Mouse (Mus musculus): ENCODE measurements around the gene Depdc5. TPM values are rescaled to one million over a fixed set of nuclear protein-coding genes. Genes with fewer than 3 reads are reported as not detected.
"Not testable (repeated sequence)": the region's sequence is repeated elsewhere in the genome, so short reads cannot be mapped to it uniquely, and the experiment has no call there.

Gene Depdc5
- total RNA-seq, 2 experiments from 2014 or later = 57.2 to 57.9 TPM

GRCm38 (mm10) chr5:32869389-32870024 is 6.0 kb downstream of the Depdc5 start:
- intact Hi-C loops (cut with DNase I) = no loop called here

GRCm38 (mm10) chr5:32872346-32872745 is 8.8 kb downstream of the Depdc5 start:
- intact Hi-C loops (cut with DNase I) = no loop called here
- no peak for DNase-seq (ENCODE audit: extremely low spot score in 1 of 2, low spot score in 2 of 2)

More at GRCm38 (mm10) chr5:32869389-32870024, 6.0 kb downstream of the Depdc5 start:
- DNase-seq (ENCODE audit: extremely low spot score in 1 of 2, low spot score in 2 of 2) = no peak

DNA sequence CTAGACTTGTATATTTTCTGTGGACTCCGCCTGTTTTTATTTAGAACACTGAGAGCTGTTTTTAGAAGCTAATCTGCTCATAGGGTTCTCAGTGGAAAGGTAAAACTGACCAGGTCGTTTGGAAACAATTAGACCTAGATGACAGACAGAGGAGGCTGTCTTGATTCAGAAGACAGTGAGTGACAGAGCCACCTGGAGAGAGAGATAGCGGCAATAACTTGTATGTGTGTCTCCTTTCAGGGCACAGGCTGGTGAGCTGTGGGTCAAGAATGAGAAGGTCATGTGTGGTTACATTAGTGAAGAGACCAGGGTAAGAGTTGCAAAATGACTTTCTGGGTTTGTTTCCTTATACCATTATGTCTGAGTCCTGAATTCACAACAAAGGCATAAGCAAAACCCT is 23.2 kb downstream of the Depdc5 start:
- intact Hi-C loops (cut with DNase I) = no loop called here
- DNase-seq (ENCODE audit: extremely low spot score in 1 of 2, low spot score in 2 of 2) = no peak

DNA sequence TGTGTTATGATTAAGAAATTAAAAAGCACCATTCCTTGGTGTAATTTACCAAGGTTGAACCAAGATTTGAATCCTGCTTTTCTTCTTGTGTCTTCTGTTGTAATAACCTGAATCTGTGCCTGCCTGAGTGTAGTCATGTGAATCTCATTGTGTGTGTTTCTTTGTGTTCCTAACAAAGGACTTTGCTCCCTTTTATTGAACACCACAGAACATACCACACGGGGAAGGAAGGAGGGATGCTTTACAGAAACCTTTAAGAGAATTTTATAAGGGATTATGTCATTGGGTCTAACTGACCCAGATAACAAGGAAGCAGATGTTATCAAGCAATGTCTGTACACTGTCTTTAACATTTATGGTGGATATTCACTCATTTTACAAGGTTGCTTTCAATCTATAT is 44.0 kb downstream of the Depdc5 start:
- intact Hi-C loops (cut with DNase I) = no loop called here
- no peak for DNase-seq (ENCODE audit: extremely low spot score in 1 of 2, low spot score in 2 of 2)

DNA sequence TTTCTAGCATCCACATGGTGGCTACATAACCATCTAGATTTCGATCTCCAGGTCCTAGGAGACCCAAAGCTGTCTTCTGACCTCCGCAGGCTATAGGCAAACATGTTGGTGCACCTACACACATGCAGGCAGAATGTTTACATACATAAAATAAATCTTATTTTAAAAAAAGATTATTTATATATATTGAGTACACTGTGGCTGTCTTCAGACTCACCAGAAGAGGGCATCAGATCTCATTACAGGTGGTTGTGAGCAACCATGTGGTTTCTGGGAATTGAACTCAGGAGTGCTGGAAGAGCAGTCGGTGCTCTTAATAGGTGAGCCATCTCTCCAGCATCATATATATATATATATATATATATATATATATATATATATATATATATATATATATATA is 50.6 kb downstream of the Depdc5 start:
- intact Hi-C loops (cut with DNase I) = loop anchor here (10.0 kb wide), 1 partner anchor 231 kb away; no protein-coding TSS in a partner anchor

GRCm38 (mm10) chr5:32919281-32919680 is 55.8 kb downstream of the Depdc5 start:
- not testable (repeated sequence) for DNase-seq (ENCODE audit: extremely low spot score in 1 of 2, low spot score in 2 of 2)
- intact Hi-C loops (cut with DNase I) = loop anchor here (10.0 kb wide), 1 partner anchor 226 kb away; no protein-coding TSS in a partner anchor

More for the DNA sequence above, 50.6 kb downstream of the Depdc5 start:
- no peak for DNase-seq (ENCODE audit: extremely low spot score in 1 of 2, low spot score in 2 of 2)

DNA sequence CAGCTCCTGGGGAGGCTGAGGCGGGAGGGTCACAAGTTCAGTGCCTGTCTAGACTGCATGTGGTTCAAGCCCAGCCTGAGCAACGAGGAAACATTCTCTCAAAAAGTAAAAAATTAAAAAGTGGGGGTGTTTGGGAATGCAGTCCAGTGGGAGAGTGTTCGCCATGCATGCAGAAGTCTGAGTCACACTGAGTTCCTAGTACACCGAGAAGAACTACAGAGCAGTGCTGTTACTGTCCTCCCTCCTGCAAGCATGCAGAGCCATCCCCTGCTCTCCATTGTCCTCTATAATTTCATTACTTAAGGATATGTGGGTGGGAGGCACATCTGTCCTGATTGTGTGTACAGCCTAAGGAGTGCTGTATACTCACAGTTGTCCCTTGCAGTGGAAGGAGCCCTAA is 59.4 kb downstream of the Depdc5 start:
- intact Hi-C loops (cut with DNase I) = no loop called here
- no peak for DNase-seq (ENCODE audit: extremely low spot score in 1 of 2, low spot score in 2 of 2)

DNA sequence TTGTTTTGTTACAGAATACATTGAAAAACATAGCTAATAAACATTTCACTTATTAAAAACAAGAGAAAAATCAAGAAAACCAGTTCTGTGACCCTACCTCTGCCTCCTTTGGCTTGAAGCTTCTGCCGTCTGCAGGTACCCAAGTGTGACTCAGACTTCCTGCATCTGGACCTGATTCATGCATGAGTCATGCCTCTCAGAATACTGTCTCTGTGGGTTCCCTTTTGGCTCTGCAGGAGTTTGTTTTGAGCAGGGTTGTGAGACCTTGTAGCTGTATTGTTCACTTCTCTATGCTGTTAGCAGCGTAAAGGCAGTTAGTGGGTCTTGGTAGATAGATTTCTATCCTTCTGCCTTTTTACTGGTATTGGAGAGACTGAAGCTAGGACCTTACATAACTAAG is 67.3 kb downstream of the Depdc5 start:
- intact Hi-C loops (cut with DNase I) = loop anchor here (5.0 kb wide), 1 partner anchor 102 kb away; no protein-coding TSS in a partner anchor
- no peak for DNase-seq (ENCODE audit: extremely low spot score in 1 of 2, low spot score in 2 of 2)

- intact Hi-C loops (cut with DNase I) = loop anchor here (5.0 kb wide), 1 partner anchor 98 kb away; no protein-coding TSS in a partner anchor
- DNase-seq (ENCODE audit: extremely low spot score in 1 of 2, low spot score in 2 of 2) = no peak
Observed at GRCm38 (mm10) chr5:32934654-32935053, 71.2 kb downstream of the Depdc5 start.

DNA sequence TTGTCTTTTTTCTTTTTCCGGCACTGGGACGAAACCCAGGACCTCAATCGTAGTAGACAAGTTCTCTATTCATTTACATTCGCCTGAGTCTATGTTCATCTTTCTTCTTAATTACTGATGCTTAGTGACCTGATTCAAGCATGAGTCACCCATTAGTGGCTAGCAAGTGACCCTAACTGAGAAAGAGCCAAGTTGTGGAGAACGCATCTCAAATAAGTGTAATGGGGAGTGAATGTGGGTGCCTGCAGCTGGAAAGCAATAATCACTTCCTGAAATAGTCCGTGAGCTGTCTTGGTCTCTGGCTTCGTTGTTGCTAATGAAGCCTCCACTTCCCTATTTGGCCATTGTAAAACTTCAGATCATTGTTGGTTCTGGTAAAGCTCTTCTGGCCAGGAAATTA is 77.1 kb downstream of the Depdc5 start:
- intact Hi-C loops (cut with DNase I) = no loop called here
- DNase-seq (ENCODE audit: extremely low spot score in 1 of 2, low spot score in 2 of 2) = no peak

- intact Hi-C loops (cut with DNase I) = no loop called here
- DNase-seq (ENCODE audit: extremely low spot score in 1 of 2, low spot score in 2 of 2) = no peak
Observed at GRCm38 (mm10) chr5:32941209-32941924, 77.9 kb downstream of the Depdc5 start.

GRCm38 (mm10) chr5:32950077-32950476 is 86.6 kb downstream of the Depdc5 start:
- no peak for DNase-seq (ENCODE audit: extremely low spot score in 1 of 2, low spot score in 2 of 2)

GRCm38 (mm10) chr5:32950702-32951274 is 87.3 kb downstream of the Depdc5 start:
- DNase-seq (ENCODE audit: extremely low spot score in 1 of 2, low spot score in 2 of 2) = no peak
- intact Hi-C loops (cut with DNase I) = no loop called here

More at GRCm38 (mm10) chr5:32950077-32950476, 86.6 kb downstream of the Depdc5 start:
- intact Hi-C loops (cut with DNase I) = no loop called here

DNA sequence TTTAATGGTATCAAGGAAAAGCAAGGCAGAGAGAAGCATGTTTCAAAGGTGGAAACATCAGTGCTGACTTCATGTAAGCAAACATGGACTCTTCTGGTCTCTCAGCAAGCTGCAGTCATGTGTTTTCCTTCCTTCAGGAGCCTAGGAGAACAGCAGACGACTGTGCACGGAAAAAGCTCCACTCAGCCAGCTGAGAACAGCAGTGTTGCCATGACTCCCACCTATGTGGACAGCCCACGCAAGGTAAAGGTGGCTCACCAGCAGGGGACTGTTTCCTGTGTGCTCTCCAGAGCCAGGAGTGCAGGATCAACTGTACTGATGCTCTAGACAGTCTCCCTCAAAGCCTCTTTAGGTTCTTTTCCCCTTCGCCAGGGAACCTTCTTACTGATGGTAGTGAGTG is 92.2 kb downstream of the Depdc5 start:
- intact Hi-C loops (cut with DNase I) = no loop called here
- DNase-seq (ENCODE audit: extremely low spot score in 1 of 2, low spot score in 2 of 2) = no peak

DNA sequence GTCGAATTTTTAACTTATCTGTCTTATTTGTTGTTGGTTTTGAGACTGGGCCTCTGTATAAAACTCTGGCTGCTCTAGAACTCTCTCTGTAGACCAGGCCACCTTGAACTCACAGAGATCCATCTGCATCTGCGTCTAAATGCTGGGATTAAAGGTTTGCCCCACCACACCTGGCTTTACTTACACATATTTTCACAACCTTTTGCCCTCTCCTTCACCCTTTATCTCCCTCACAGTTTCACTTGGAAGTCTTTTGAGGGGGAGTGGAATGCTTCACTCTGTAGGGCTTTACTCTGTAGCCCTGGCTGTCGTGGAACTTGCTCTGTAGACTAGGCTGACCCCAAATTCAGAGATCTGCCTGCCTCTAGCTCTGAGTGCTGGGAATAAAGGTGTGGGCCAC is 98.1 kb downstream of the Depdc5 start:
- intact Hi-C loops (cut with DNase I) = no loop called here
- DNase-seq (ENCODE audit: extremely low spot score in 1 of 2, low spot score in 2 of 2) = no peak

- no peak for DNase-seq (ENCODE audit: extremely low spot score in 1 of 2, low spot score in 2 of 2)
Observed at GRCm38 (mm10) chr5:32962581-32962980, 99.1 kb downstream of the Depdc5 start.

DNA sequence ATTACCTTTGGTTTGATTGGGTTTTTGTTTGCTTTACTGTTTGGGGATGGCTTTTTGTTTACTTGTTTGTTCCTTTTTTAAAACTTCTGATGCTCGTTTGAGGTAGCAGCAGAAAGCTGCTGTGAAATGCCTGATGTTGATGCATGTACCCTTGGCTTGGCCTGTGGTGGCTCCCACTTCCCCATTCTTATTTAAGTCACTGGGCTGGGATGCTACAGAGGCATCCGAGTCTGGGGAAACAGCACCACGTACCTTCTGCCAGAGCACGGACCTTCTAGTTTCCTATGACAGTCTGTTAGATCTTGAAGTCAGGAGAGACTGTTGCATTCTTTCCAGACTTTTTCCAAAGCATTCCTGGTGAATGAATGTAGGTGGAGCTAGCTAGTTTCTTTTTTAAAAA is 113.0 kb downstream of the Depdc5 start:
- intact Hi-C loops (cut with DNase I) = no loop called here
- no peak for DNase-seq (ENCODE audit: extremely low spot score in 1 of 2, low spot score in 2 of 2)

More at GRCm38 (mm10) chr5:32962581-32962980, 99.1 kb downstream of the Depdc5 start:
- intact Hi-C loops (cut with DNase I) = no loop called here

DNA sequence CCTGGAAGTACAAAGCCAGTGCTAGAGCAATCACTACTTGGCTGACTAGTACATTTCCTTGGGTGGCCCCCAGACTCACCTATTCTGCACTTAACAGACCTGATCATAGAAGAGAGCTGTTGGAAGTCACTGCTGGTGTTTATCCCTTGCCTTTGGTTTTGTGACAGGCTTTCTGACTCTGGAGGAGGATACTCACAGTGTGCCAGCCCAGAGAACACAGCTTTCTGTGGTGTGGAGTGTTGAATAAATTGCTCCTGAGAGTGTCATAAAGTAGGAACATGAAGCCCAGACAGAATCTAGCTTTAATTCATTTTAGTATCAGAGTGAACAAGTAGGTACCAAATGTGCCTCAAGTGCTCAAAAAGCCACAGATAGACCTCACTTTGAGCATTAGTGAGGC is 113.7 kb downstream of the Depdc5 start:
- DNase-seq (ENCODE audit: extremely low spot score in 1 of 2, low spot score in 2 of 2) = no peak
- intact Hi-C loops (cut with DNase I) = no loop called here

GRCm38 (mm10) chr5:32985379-32985778 is 121.9 kb downstream of the Depdc5 start:
- intact Hi-C loops (cut with DNase I) = loop anchor here (5.0 kb wide), 1 partner anchor 37 kb away; no protein-coding TSS in a partner anchor
- DNase-seq (ENCODE audit: extremely low spot score in 1 of 2, low spot score in 2 of 2) = no peak

DNA sequence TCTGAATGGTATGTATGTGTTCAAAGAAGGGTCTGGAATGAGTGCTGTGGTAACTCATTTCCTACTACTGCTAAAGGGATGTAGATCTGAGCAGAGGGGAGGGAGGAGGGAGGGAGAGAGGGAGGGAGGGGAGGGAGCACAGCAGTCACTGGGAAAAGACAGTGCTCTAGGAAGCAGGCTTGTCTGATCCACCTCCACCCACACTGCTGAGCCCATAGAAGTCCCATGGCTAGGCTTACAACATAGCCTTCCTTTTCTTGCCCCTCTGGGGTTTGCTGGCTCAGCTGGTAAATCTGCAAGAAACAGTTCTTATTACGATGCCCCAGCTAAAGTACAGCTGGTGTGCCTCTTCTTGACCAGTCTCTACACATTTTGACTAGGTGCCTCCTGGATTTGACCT is 124.4 kb downstream of the Depdc5 start:
- intact Hi-C loops (cut with DNase I) = loop anchor here (5.0 kb wide), 1 partner anchor 34 kb away; no protein-coding TSS in a partner anchor
- DNase-seq (ENCODE audit: extremely low spot score in 1 of 2, low spot score in 2 of 2) = no peak
